Comparison of ENCODE assay signal across 15 mouse cellular contexts in genomic region chr7:18748994-18749895, GRCm38 (mm10). TPM values are rescaled to one million over a fixed set of nuclear protein-coding genes. Genes with fewer than 3 reads are reported as not detected.
DNase-seq lines count a peak whose midpoint lies in the region; ATAC-seq and TF ChIP-seq lines count a peak whose summit lies in the region.
"Had no signal": no experiment of that assay in that cellular context is flagged by ENCODE, and none has a peak within 500 bp of the region (broad histone marks: within the 10 kb centered on the region; RNA-seq: fewer than 3 reads in every experiment).

No protein-coding gene starts in this region.

- no peak for ATAC-seq in heart, embryonic 14.5 days (ENCODE audit: insufficient number of reproducible peaks, insufficient read depth, low FRiP score, low read depth)
- ATAC-seq in Patski = peak; percentile 17
- peak; percentile 35; the same call in 1 of the 2 replicates for ATAC-seq in forebrain, embryonic 15.5 days (replicated peaks)
- ATAC-seq in midbrain, embryonic 13.5 days = peak; percentile 66

- intact Hi-C loops in heart, postnatal 14 days (cut with DNase I) = loop anchor here (1.0 to 5.0 kb wide), 2 partner anchors 33 to 124 kb away; no protein-coding TSS in a partner anchor

- H3K27ac ChIP-seq in heart, embryonic 14.5 days (replicated peaks in 1 of 2; ENCODE audit: control insufficient read depth in 1 of 2, insufficient read depth in 1 of 2, low read depth in 2 of 2, low read length in 2 of 2) = no peak overlapping the region
- no peak overlapping the region for H3K27ac ChIP-seq in forebrain, embryonic 15.5 days (replicated peaks)
- H3K27ac ChIP-seq in midbrain, embryonic 13.5 days = no peak overlapping the region
- H3K27ac ChIP-seq: stomach, embryonic 15.5 days had no signal

- no peak overlapping the region for H3K4me3 ChIP-seq in heart, embryonic 14.5 days (ENCODE audit: control insufficient read depth in 1 of 2, insufficient read depth in 1 of 2, low read depth in 1 of 2, low read length in 2 of 2)
- H3K4me3 ChIP-seq in forebrain, embryonic 15.5 days = no peak overlapping the region
- no peak overlapping the region for H3K4me3 ChIP-seq in midbrain, embryonic 13.5 days (replicated peaks)
- H3K4me3 ChIP-seq: stomach, embryonic 15.5 days had no signal

- WGBS in heart, embryonic 14.5 days = 22% methylated on average over 6 of the region's 6 CpGs
- 17% methylated on average over 6 of the region's 6 CpGs for WGBS in forebrain, embryonic 15.5 days
- WGBS in midbrain, embryonic 13.5 days = 21% methylated on average over 6 of the region's 6 CpGs

- H3K36me3 ChIP-seq in heart, embryonic 14.5 days (ENCODE audit: control insufficient read depth, insufficient read depth, low read length) = no peaks in the 10 kb centered on the region
- no peaks in the 10 kb centered on the region for H3K36me3 ChIP-seq in forebrain, embryonic 15.5 days
- no peaks in the 10 kb centered on the region for H3K36me3 ChIP-seq in midbrain, embryonic 13.5 days
- H3K36me3 ChIP-seq: stomach, embryonic 15.5 days had no signal

- H3K9me3 ChIP-seq in heart, embryonic 14.5 days (ENCODE audit: control insufficient read depth, low read length) = no peaks in the 10 kb centered on the region
- no peaks in the 10 kb centered on the region for H3K9me3 ChIP-seq in forebrain, embryonic 15.5 days
- no peaks in the 10 kb centered on the region for H3K9me3 ChIP-seq in midbrain, embryonic 13.5 days
- H3K9me3 ChIP-seq: stomach, embryonic 15.5 days had no signal

- H3K4me2 ChIP-seq in heart, embryonic 14.5 days (ENCODE audit: low read length) = peak overlapping the region; percentile 9; the same call in 1 of the 2 replicates
- no peak overlapping the region for H3K4me2 ChIP-seq in forebrain, embryonic 15.5 days (replicated peaks)
- H3K4me2 ChIP-seq in midbrain, embryonic 13.5 days (replicated peaks) = no peak overlapping the region; the same call in 1 of the 2 replicates
- H3K4me2 ChIP-seq: stomach, embryonic 15.5 days had no signal

- in situ Hi-C loops in Patski (cut with MboI; ENCODE audit: low pct_unique_long_range_greater_than_20kb) = loop anchor here (10.0 kb wide), 1 partner anchor 126 kb away; the partner anchor contains the start of gene Pglyrp1

- H3K9ac ChIP-seq in heart, embryonic 14.5 days (ENCODE audit: low read length) = no peak overlapping the region
- no peak overlapping the region for H3K9ac ChIP-seq in forebrain, embryonic 15.5 days (replicated peaks)
- no peak overlapping the region for H3K9ac ChIP-seq in midbrain, embryonic 13.5 days (replicated peaks)
- H3K9ac ChIP-seq: stomach, embryonic 15.5 days had no signal

- no peak for DNase-seq in heart, postnatal 14 days
- no peak for DNase-seq in Patski (ENCODE audit: low read depth, low spot score)
- DNase-seq in urinary bladder, postnatal 10 days (ENCODE audit: low spot score) = no peak
- no peak for DNase-seq in left cerebral cortex, adult 11 months (ENCODE audit: low spot score)
- no peak for DNase-seq in adrenal gland, adult 18-20 months (ENCODE audit: low spot score in 2 of 2)

- POLR2A ChIA-PET in Patski (lab: Charles Lee) = interaction anchor here (0.6 kb wide), 1 partner anchor 92 kb away, joined by 3 read pairs; no protein-coding TSS in a partner anchor

- H3K27me3 ChIP-seq in heart, embryonic 14.5 days (ENCODE audit: control insufficient read depth, insufficient read depth, low read length) = peaks cover 17% of the 10 kb centered on the region
- H3K27me3 ChIP-seq in Patski = peaks cover 7% of the 10 kb centered on the region
- H3K27me3 ChIP-seq in forebrain, embryonic 15.5 days = peaks cover 9% of the 10 kb centered on the region; the same call in 1 of the 2 replicates
- H3K27me3 ChIP-seq in midbrain, embryonic 13.5 days = peaks cover 11% of the 10 kb centered on the region; the same call in 1 of the 2 replicates

- no peak for TF ChIP-seq CTCF in Patski (IDR thresholded peaks at IDR 0.05)

- no peaks in the 10 kb centered on the region for H3K4me1 ChIP-seq in heart, embryonic 14.5 days (ENCODE audit: control insufficient read depth in 2 of 2, insufficient read depth in 2 of 2, low read length in 2 of 2)
- H3K4me1 ChIP-seq in forebrain, embryonic 15.5 days = no peaks in the 10 kb centered on the region
- peaks cover 5% of the 10 kb centered on the region for H3K4me1 ChIP-seq in midbrain, embryonic 13.5 days (replicated peaks)
- H3K4me1 ChIP-seq: stomach, embryonic 15.5 days had no signal

- CTCF ChIA-PET in Patski (lab: Charles Lee) = interaction anchor here (1.3 to 2.0 kb wide), 3 partner anchors 119 to 135 kb away, joined by 3 to 7 read pairs (median 5); no protein-coding TSS in a partner anchor

RNA-seq across cellular contexts. Expression of gene Psg22, which starts 31.4 kb away (rescaled TPM):
- polyA plus RNA-seq in heart, embryonic 14.5 days (2014; fragmentation: Nextera tagmentation; extraction: Ambion mirVana) = not detected in 2 replicates
- total RNA-seq in heart, postnatal 14 days (2021) = not detected
- not detected for polyA plus RNA-seq in Patski (2021)
- polyA plus RNA-seq in forebrain, embryonic 15.5 days (2015; fragmentation: Nextera tagmentation; extraction: Ambion mirVana) = not detected in 2 replicates
- not detected in 2 replicates for polyA plus RNA-seq in midbrain, embryonic 13.5 days (2015; fragmentation: Nextera tagmentation; extraction: Ambion mirVana)
- total RNA-seq in adrenal gland, adult 18-20 months (2021) = not detected
- total RNA-seq: CH12.LX; left cerebral cortex, adult 18-20 months; liver, adult 2 months had no signal
- polyA plus RNA-seq: gonadal fat pad, adult 2 months; neural tube, embryonic 11.5 days; stomach, embryonic 15.5 days; urinary bladder, adult 2 months had no signal

RNA-seq across cellular contexts. Expression of gene Psg19, which starts 49.1 kb away (rescaled TPM):
- polyA plus RNA-seq in heart, embryonic 14.5 days (2014; fragmentation: Nextera tagmentation; extraction: Ambion mirVana) = not detected in 2 replicates
- total RNA-seq in heart, postnatal 14 days (2021) = not detected
- not detected for polyA plus RNA-seq in Patski (2021)
- polyA plus RNA-seq in forebrain, embryonic 15.5 days (2015; fragmentation: Nextera tagmentation; extraction: Ambion mirVana) = not detected in 2 replicates
- polyA plus RNA-seq in midbrain, embryonic 13.5 days (2015; fragmentation: Nextera tagmentation; extraction: Ambion mirVana) = not detected in 2 replicates
- total RNA-seq in adrenal gland, adult 18-20 months (2021) = not detected
- total RNA-seq: CH12.LX; left cerebral cortex, adult 18-20 months; liver, adult 2 months had no signal
- polyA plus RNA-seq: gonadal fat pad, adult 2 months; liver, adult 2 months; neural tube, embryonic 11.5 days; stomach, embryonic 15.5 days; urinary bladder, adult 2 months had no signal
